Mouse (Mus musculus): ENCODE measurements around the gene Nbas. TPM values are rescaled to one million over a fixed set of nuclear protein-coding genes. Genes with fewer than 3 reads are reported as not detected.

Gene Nbas
- 6.9 and 7.6 TPM in 2 replicates for polyA plus RNA-seq (2015; fragmentation: Nextera tagmentation; extraction: Ambion mirVana)

GRCm38 (mm10) chr12:13268826-13269449 is at the start of gene Nbas:
TSS of gene Nbas (plus strand) at chr12:13269133.
- H3K36me3 ChIP-seq (ENCODE audit: control insufficient read depth, insufficient read depth) = peaks cover 3% of the 10 kb centered on the region; the same call in 1 of the 2 replicates
- peak within 1 kb of the TSS; percentile 93 for H3K9ac ChIP-seq (ENCODE audit: low read length)
- no peaks in the 10 kb centered on the region for H3K27me3 ChIP-seq (ENCODE audit: control insufficient read depth, insufficient read depth, low read length)
- peak within 1 kb of the TSS; percentile 98 for H3K4me3 ChIP-seq (ENCODE audit: low read length)
- ATAC-seq (replicated peaks; ENCODE audit: extremely low read depth, insufficient read depth, low FRiP score) = peak; percentile 83
- peak within 1 kb of the TSS; percentile 81 for H3K4me2 ChIP-seq (ENCODE audit: low read depth, low read length)
- peak within 1 kb of the TSS; percentile 40; the same call in 1 of the 2 replicates for H3K27ac ChIP-seq (ENCODE audit: low read length)
- H3K4me1 ChIP-seq (ENCODE audit: control insufficient read depth, insufficient read depth, low read length) = peaks cover 9% of the 10 kb centered on the region
- WGBS = 4% methylated on average over 38 of the region's 38 CpGs
- H3K9me3 ChIP-seq (replicated peaks; ENCODE audit: control insufficient read depth, low read length) = no peaks in the 10 kb centered on the region

GRCm38 (mm10) chr12:13242453-13242852 is 26.5 kb upstream of the Nbas start:
- Histone ChIP-seq H3K4me2 (ENCODE audit: low read depth, low read length) (no peak overlapping the region), H3K4me3 (ENCODE audit: low read length) (no peak overlapping the region), H3K27me3 (ENCODE audit: control insufficient read depth, insufficient read depth, low read length) (no peaks in the 10 kb centered on the region), H3K9me3 (replicated peaks; ENCODE audit: control insufficient read depth, low read length) (no peaks in the 10 kb centered on the region), H3K9ac (ENCODE audit: low read length) (no peak overlapping the region), H3K27ac (ENCODE audit: low read length) (no peak overlapping the region), H3K4me1 (ENCODE audit: control insufficient read depth, insufficient read depth, low read length) (no peaks in the 10 kb centered on the region; the same call in 1 of the 2 replicates), H3K36me3 (ENCODE audit: control insufficient read depth, insufficient read depth) (peaks cover 40% of the 10 kb centered on the region)
- ATAC-seq (replicated peaks; ENCODE audit: extremely low read depth, insufficient read depth, low FRiP score) = no peak

- no peaks in the 10 kb centered on the region for H3K27me3 ChIP-seq (ENCODE audit: control insufficient read depth, insufficient read depth, low read length)
- peak within 1 kb of the TSS; percentile 80 for H3K27ac ChIP-seq (ENCODE audit: low read length)
- WGBS = 3% methylated on average over 59 of the region's 59 CpGs
- peak within 1 kb of the TSS; percentile 76 for H3K4me2 ChIP-seq (ENCODE audit: low read depth, low read length)
- H3K36me3 ChIP-seq (ENCODE audit: control insufficient read depth, insufficient read depth) = peaks cover 1% of the 10 kb centered on the region; the same call in 1 of the 2 replicates
- peaks cover 8% of the 10 kb centered on the region for H3K4me1 ChIP-seq (ENCODE audit: control insufficient read depth, insufficient read depth, low read length)
- ATAC-seq (replicated peaks; ENCODE audit: extremely low read depth, insufficient read depth, low FRiP score) = peak; percentile 81
- H3K9ac ChIP-seq (ENCODE audit: low read length) = peak within 1 kb of the TSS; percentile 91
- no peaks in the 10 kb centered on the region for H3K9me3 ChIP-seq (replicated peaks; ENCODE audit: control insufficient read depth, low read length)
- H3K4me3 ChIP-seq (ENCODE audit: low read length) = peak within 1 kb of the TSS; percentile 96
These were observed 20.0 kb upstream of the Nbas start, which contains the start of gene Ddx1 for GRCm38 (mm10) chr12:13248691-13249572. TSS of gene Ddx1 (minus strand) at chr12:13249213.

- 85% methylated on average over 3 of the region's 3 CpGs for WGBS
- ATAC-seq (replicated peaks; ENCODE audit: extremely low read depth, insufficient read depth, low FRiP score) = no peak
- peak overlapping the region; percentile 91 for H3K9ac ChIP-seq (ENCODE audit: low read length)
These were observed 19.4 kb upstream of the Nbas start for GRCm38 (mm10) chr12:13249573-13249919.

GRCm38 (mm10) chr12:13255068-13255467 is 13.9 kb upstream of the Nbas start:
- H3K4me2 ChIP-seq (ENCODE audit: low read depth, low read length) = peak overlapping the region; percentile 41; the same call in 1 of the 2 replicates
- H3K27ac ChIP-seq (ENCODE audit: low read length) = no peak overlapping the region
- H3K9me3 ChIP-seq (replicated peaks; ENCODE audit: control insufficient read depth, low read length) = no peaks in the 10 kb centered on the region
- peak; percentile 49; the same call in 1 of the 2 replicates for ATAC-seq (replicated peaks; ENCODE audit: extremely low read depth, insufficient read depth, low FRiP score)
- H3K9ac ChIP-seq (ENCODE audit: low read length) = no peak overlapping the region
- H3K27me3 ChIP-seq (ENCODE audit: control insufficient read depth, insufficient read depth, low read length) = no peaks in the 10 kb centered on the region
- H3K4me1 ChIP-seq (ENCODE audit: control insufficient read depth, insufficient read depth, low read length) = peaks cover 9% of the 10 kb centered on the region
- H3K4me3 ChIP-seq (ENCODE audit: low read length) = no peak overlapping the region
- WGBS = 14% methylated on average over 3 of the region's 3 CpGs
- H3K36me3 ChIP-seq (ENCODE audit: control insufficient read depth, insufficient read depth) = no peaks in the 10 kb centered on the region

More at GRCm38 (mm10) chr12:13249573-13249919, 19.4 kb upstream of the Nbas start:
- peaks cover 8% of the 10 kb centered on the region for H3K4me1 ChIP-seq (ENCODE audit: control insufficient read depth, insufficient read depth, low read length)
- H3K4me2 ChIP-seq (ENCODE audit: low read depth, low read length) = peak overlapping the region; percentile 76
- no peaks in the 10 kb centered on the region for H3K27me3 ChIP-seq (ENCODE audit: control insufficient read depth, insufficient read depth, low read length)
- H3K36me3 ChIP-seq (ENCODE audit: control insufficient read depth, insufficient read depth) = no peaks in the 10 kb centered on the region
- H3K4me3 ChIP-seq (ENCODE audit: low read length) = peak overlapping the region; percentile 96
- no peaks in the 10 kb centered on the region for H3K9me3 ChIP-seq (replicated peaks; ENCODE audit: control insufficient read depth, low read length)
- H3K27ac ChIP-seq (ENCODE audit: low read length) = no peak overlapping the region

GRCm38 (mm10) chr12:13255701-13256100 is 13.2 kb upstream of the Nbas start:
- H3K4me1 ChIP-seq (ENCODE audit: control insufficient read depth, insufficient read depth, low read length) = peaks cover 9% of the 10 kb centered on the region
- no peaks in the 10 kb centered on the region for H3K36me3 ChIP-seq (ENCODE audit: control insufficient read depth, insufficient read depth)
- no peak overlapping the region for H3K27ac ChIP-seq (ENCODE audit: low read length)
- no peak overlapping the region for H3K4me3 ChIP-seq (ENCODE audit: low read length)
- ATAC-seq (replicated peaks; ENCODE audit: extremely low read depth, insufficient read depth, low FRiP score) = no peak
- no peak overlapping the region for H3K9ac ChIP-seq (ENCODE audit: low read length)
- H3K4me2 ChIP-seq (ENCODE audit: low read depth, low read length) = no peak overlapping the region
- whole genome bisulfite sequencing = 89% methylated on average over 2 of the region's 2 CpGs
- no peaks in the 10 kb centered on the region for H3K27me3 ChIP-seq (ENCODE audit: control insufficient read depth, insufficient read depth, low read length)
- no peaks in the 10 kb centered on the region for H3K9me3 ChIP-seq (replicated peaks; ENCODE audit: control insufficient read depth, low read length)

GRCm38 (mm10) chr12:13268412-13268811 is 521 bp upstream of the Nbas start:
- ATAC-seq (replicated peaks; ENCODE audit: extremely low read depth, insufficient read depth, low FRiP score) = no peak; the same call in 1 of the 2 replicates
- Histone ChIP-seq H3K4me2 (ENCODE audit: low read depth, low read length) (peak overlapping the region; percentile 81), H3K9me3 (replicated peaks; ENCODE audit: control insufficient read depth, low read length) (no peaks in the 10 kb centered on the region), H3K27me3 (ENCODE audit: control insufficient read depth, insufficient read depth, low read length) (no peaks in the 10 kb centered on the region), H3K9ac (ENCODE audit: low read length) (peak overlapping the region; percentile 43), H3K27ac (ENCODE audit: low read length) (no peak overlapping the region), H3K36me3 (ENCODE audit: control insufficient read depth, insufficient read depth) (peaks cover 3% of the 10 kb centered on the region; the same call in 1 of the 2 replicates), H3K4me1 (ENCODE audit: control insufficient read depth, insufficient read depth, low read length) (peaks cover 9% of the 10 kb centered on the region), H3K4me3 (ENCODE audit: low read length) (peak overlapping the region; percentile 98)
- 46% methylated on average over 3 of the region's 3 CpGs for WGBS

GRCm38 (mm10) chr12:13269570-13270390 is 847 bp downstream of the Nbas start:
- Histone ChIP-seq H3K27ac (ENCODE audit: low read length) (no peak overlapping the region), H3K4me1 (ENCODE audit: control insufficient read depth, insufficient read depth, low read length) (peaks cover 9% of the 10 kb centered on the region), H3K36me3 (ENCODE audit: control insufficient read depth, insufficient read depth) (peaks cover 4% of the 10 kb centered on the region), H3K9me3 (replicated peaks; ENCODE audit: control insufficient read depth, low read length) (no peaks in the 10 kb centered on the region), H3K4me3 (ENCODE audit: low read length) (peak overlapping the region; percentile 98), H3K27me3 (ENCODE audit: control insufficient read depth, insufficient read depth, low read length) (no peaks in the 10 kb centered on the region), H3K4me2 (ENCODE audit: low read depth, low read length) (peak overlapping the region; percentile 81), H3K9ac (ENCODE audit: low read length) (peak overlapping the region; percentile 93)
- 41% methylated on average over 16 of the region's 16 CpGs for WGBS
- ATAC-seq (replicated peaks; ENCODE audit: extremely low read depth, insufficient read depth, low FRiP score) = no peak

Data from heart, embryonic 16.5 days (tissue).